Mouse (Mus musculus) liver, adult 2 months (tissue): Measurements from ENCODE around the gene A830018L16Rik.

Experiments
- CTCF ChIP-seq: fragments of 200-500 bp; IDR thresholded peaks from 2 replicates; pipeline ENCODE4 v1.5.1; 2011; ENCODE audit warnings: low read depth, low read length, control low read depth
- POLR2A ChIP-seq: fragments of 200-500 bp; IDR thresholded peaks from 2 replicates; pipeline ENCODE4 v1.6.1; 2011; ENCODE audit warnings: low read length, control low read depth; ENCODE audit not compliant: insufficient read depth; ENCODE audit errors: extremely low read depth

DNA sequence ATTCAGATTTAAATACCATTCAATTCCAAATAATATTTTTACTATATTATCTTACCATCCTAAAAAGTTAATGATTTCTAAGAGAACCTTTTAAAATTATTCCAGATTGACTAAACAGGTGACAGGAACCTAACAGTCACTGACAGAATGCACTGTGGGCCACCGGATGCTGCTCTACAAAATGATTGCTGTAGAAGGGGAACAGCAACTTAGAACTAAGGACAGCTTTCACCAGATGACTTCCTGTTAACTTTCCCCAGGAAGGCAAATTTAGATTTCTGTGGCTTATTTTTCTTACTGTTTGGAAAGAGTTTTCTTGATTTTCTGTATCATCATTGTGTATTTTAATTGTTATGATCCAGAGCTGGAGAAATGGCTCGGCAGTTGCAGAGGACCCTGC lies 156.4 kb downstream of the A830018L16Rik start:
- TF ChIP-seq POLR2A (no peak), CTCF (no peak)
